Mouse (Mus musculus): Measurements from ENCODE around the gene Rapgef6. TPM values are rescaled to one million over a fixed set of nuclear protein-coding genes. Genes with fewer than 3 reads are reported as not detected.
A peak's percentile ranks its signal among the peaks of the same experiment; 100 is the strongest.

Gene Rapgef6
- total and polyA plus RNA-seq, 2 experiments = 8.7 to 14.1 TPM

DNA sequence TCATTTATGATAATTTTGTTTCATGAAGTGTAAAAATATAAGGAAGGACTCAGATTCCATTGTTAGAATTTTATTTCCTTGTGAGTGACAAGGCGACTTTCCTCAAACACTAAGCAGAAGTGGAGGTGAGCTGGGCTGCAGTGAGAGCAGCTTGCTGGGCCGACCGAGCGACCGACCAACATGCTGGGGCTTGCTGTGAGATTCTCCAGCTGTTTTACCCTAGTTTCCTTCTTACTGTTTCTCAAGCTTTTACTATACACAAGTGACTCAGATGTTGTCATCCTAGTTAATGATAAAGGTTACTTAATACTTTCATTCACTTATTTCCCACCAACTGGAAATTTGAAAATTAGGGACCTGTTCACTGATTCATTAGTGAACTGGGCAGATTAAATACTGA lies 22.8 kb upstream of the Rapgef6 start:
- DNase-seq (ENCODE audit: extremely low read depth, low read depth, low spot score) = no peak
- Histone ChIP-seq H3K27ac (replicated peaks; ENCODE audit: insufficient read depth, low read depth, low read length) (no peak overlapping the region), H3K27me3 (ENCODE audit: control insufficient read depth, insufficient read depth, low read length) (no peaks in the 10 kb centered on the region), H3K4me3 (ENCODE audit: insufficient read depth, low read depth, low read length) (no peak overlapping the region), H3K4me1 (ENCODE audit: control insufficient read depth, insufficient read depth, low read length) (no peaks in the 10 kb centered on the region), H3K9ac (ENCODE audit: low read depth, low read length) (no peak overlapping the region), H3K36me3 (ENCODE audit: control insufficient read depth, insufficient read depth, low read length) (peaks cover 45% of the 10 kb centered on the region), H3K79me2 (ENCODE audit: control insufficient read depth, insufficient read depth, low read length) (no peaks in the 10 kb centered on the region)
- 95% methylated on average over 5 of the region's 5 CpGs for WGBS
- TF ChIP-seq CTCF (IDR thresholded peaks at IDR 0.05; ENCODE audit: low read depth, low read length) (no peak), POLR2A (IDR thresholded peaks at IDR 0.05; ENCODE audit: extremely low read depth, insufficient read depth, low read length) (no peak)

- no peaks in the 10 kb centered on the region for H3K4me1 ChIP-seq (ENCODE audit: control insufficient read depth, insufficient read depth, low read length)
- H3K27me3 ChIP-seq (ENCODE audit: control insufficient read depth, insufficient read depth, low read length) = no peaks in the 10 kb centered on the region
- DNase-seq (ENCODE audit: extremely low read depth, low read depth, low spot score) = peak; percentile 30
- TF ChIP-seq CTCF (IDR thresholded peaks at IDR 0.05; ENCODE audit: low read depth, low read length) (no peak), POLR2A (IDR thresholded peaks at IDR 0.05; ENCODE audit: extremely low read depth, insufficient read depth, low read length) (no peak)
- peaks cover 2% of the 10 kb centered on the region; the same call in 1 of the 2 replicates for H3K79me2 ChIP-seq (ENCODE audit: control insufficient read depth, insufficient read depth, low read length)
- H3K9ac ChIP-seq (ENCODE audit: low read depth, low read length) = no peak overlapping the region
- WGBS = 61% methylated on average over 4 of the region's 4 CpGs
- H3K4me3 ChIP-seq (ENCODE audit: insufficient read depth, low read depth, low read length) = no peak overlapping the region
- peaks cover 48% of the 10 kb centered on the region for H3K36me3 ChIP-seq (ENCODE audit: control insufficient read depth, insufficient read depth, low read length)
- H3K27ac ChIP-seq (replicated peaks; ENCODE audit: insufficient read depth, low read depth, low read length) = no peak overlapping the region
These were observed 20.0 kb upstream of the Rapgef6 start for GRCm38 (mm10) chr11:54502546-54503245.

GRCm38 (mm10) chr11:54513584-54513983 lies 9.1 kb upstream of the Rapgef6 start:
- H3K79me2 ChIP-seq (ENCODE audit: control insufficient read depth, insufficient read depth, low read length) = no peaks in the 10 kb centered on the region
- no peak for TF ChIP-seq POLR2A (IDR thresholded peaks at IDR 0.05; ENCODE audit: extremely low read depth, insufficient read depth, low read length)
- no peak for TF ChIP-seq CTCF (IDR thresholded peaks at IDR 0.05; ENCODE audit: low read depth, low read length)
- no peak overlapping the region for H3K27ac ChIP-seq (replicated peaks; ENCODE audit: insufficient read depth, low read depth, low read length)
- H3K4me3 ChIP-seq (ENCODE audit: insufficient read depth, low read depth, low read length) = no peak overlapping the region
- DNase-seq (ENCODE audit: extremely low read depth, low read depth, low spot score) = no peak
- no peaks in the 10 kb centered on the region for H3K4me1 ChIP-seq (ENCODE audit: control insufficient read depth, insufficient read depth, low read length)
- no peaks in the 10 kb centered on the region for H3K27me3 ChIP-seq (ENCODE audit: control insufficient read depth, insufficient read depth, low read length)
- H3K36me3 ChIP-seq (ENCODE audit: control insufficient read depth, insufficient read depth, low read length) = peaks cover 33% of the 10 kb centered on the region
- H3K9ac ChIP-seq (ENCODE audit: low read depth, low read length) = no peak overlapping the region

DNA sequence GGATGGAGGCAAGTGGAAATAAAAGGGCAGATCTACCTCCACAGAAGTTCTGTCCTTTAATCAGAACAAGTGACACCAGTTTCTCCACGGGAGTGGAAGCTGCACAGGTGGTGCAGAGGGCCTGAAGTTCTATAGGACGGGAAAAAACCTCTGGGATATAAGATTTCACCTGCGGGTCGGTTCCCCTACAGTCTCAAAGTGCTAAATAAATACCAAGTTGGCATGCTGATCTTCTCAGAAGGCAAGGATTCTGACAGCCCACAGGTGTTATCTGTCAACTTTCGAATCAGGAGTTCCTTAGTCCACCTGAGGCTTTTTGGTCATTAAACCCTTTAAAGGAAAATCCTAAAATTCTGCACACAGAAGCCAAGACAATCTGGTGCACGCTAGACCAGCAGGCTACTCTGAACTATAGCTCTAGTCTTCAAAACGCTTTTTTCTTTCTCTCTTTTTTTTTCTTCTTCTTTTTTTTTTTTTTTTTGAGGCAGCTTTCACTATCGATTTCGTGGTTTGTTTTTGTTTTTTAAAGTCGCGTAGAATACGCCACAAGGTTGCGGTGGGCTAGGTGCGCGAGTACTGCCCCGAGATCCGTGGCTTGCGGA lies 619 bp upstream of the Rapgef6 start:
- Histone ChIP-seq H3K4me1 (ENCODE audit: control insufficient read depth, insufficient read depth, low read length) (peaks cover 3% of the 10 kb centered on the region; the same call in 1 of the 2 replicates), H3K27me3 (ENCODE audit: control insufficient read depth, insufficient read depth, low read length) (no peaks in the 10 kb centered on the region), H3K36me3 (ENCODE audit: control insufficient read depth, insufficient read depth, low read length) (no peaks in the 10 kb centered on the region), H3K79me2 (ENCODE audit: control insufficient read depth, insufficient read depth, low read length) (peaks cover 3% of the 10 kb centered on the region; the same call in 1 of the 2 replicates), H3K9ac (ENCODE audit: low read depth, low read length) (peak overlapping the region; percentile 79), H3K27ac (replicated peaks; ENCODE audit: insufficient read depth, low read depth, low read length) (peak overlapping the region; percentile 85), H3K4me3 (ENCODE audit: insufficient read depth, low read depth, low read length) (peak overlapping the region; percentile 73)
- peak; percentile 43 for DNase-seq (ENCODE audit: extremely low read depth, low read depth, low spot score)
- 1% methylated on average over 18 of the region's 18 CpGs for WGBS
- TF ChIP-seq CTCF (IDR thresholded peaks at IDR 0.05; ENCODE audit: low read depth, low read length) = no peak
- TF ChIP-seq POLR2A (IDR thresholded peaks at IDR 0.05; ENCODE audit: extremely low read depth, insufficient read depth, low read length) = no peak

GRCm38 (mm10) chr11:54523431-54524001 lies 869 bp downstream of the Rapgef6 start:
- H3K36me3 ChIP-seq (ENCODE audit: control insufficient read depth, insufficient read depth, low read length) = no peaks in the 10 kb centered on the region
- peak overlapping the region; percentile 83 for H3K4me3 ChIP-seq (ENCODE audit: insufficient read depth, low read depth, low read length)
- H3K9ac ChIP-seq (ENCODE audit: low read depth, low read length) = peak overlapping the region; percentile 87
- TF ChIP-seq CTCF (IDR thresholded peaks at IDR 0.05; ENCODE audit: low read depth, low read length) (no peak), POLR2A (IDR thresholded peaks at IDR 0.05; ENCODE audit: extremely low read depth, insufficient read depth, low read length) (no peak)
- peaks cover 3% of the 10 kb centered on the region; the same call in 1 of the 2 replicates for H3K79me2 ChIP-seq (ENCODE audit: control insufficient read depth, insufficient read depth, low read length)
- 11% methylated on average over 10 of the region's 10 CpGs for WGBS
- peaks cover 3% of the 10 kb centered on the region; the same call in 1 of the 2 replicates for H3K4me1 ChIP-seq (ENCODE audit: control insufficient read depth, insufficient read depth, low read length)
- peak overlapping the region; percentile 72 for H3K27ac ChIP-seq (replicated peaks; ENCODE audit: insufficient read depth, low read depth, low read length)
- H3K27me3 ChIP-seq (ENCODE audit: control insufficient read depth, insufficient read depth, low read length) = no peaks in the 10 kb centered on the region
- no peak for DNase-seq (ENCODE audit: extremely low read depth, low read depth, low spot score)
